Mouse (Mus musculus) regulatory T cell (primary cell): Measurements from ENCODE around the gene Stk36.

Source experiments
- in situ Hi-C: fragments of 300-600 bp; cut with MboI, MseI; formaldehyde crosslinking; loops from one replicate; pipeline ENCODE4 v1.15.1; 2025; ENCODE audit warnings: high pct_unique_total_duplicates

The Stk36 gene

DNA sequence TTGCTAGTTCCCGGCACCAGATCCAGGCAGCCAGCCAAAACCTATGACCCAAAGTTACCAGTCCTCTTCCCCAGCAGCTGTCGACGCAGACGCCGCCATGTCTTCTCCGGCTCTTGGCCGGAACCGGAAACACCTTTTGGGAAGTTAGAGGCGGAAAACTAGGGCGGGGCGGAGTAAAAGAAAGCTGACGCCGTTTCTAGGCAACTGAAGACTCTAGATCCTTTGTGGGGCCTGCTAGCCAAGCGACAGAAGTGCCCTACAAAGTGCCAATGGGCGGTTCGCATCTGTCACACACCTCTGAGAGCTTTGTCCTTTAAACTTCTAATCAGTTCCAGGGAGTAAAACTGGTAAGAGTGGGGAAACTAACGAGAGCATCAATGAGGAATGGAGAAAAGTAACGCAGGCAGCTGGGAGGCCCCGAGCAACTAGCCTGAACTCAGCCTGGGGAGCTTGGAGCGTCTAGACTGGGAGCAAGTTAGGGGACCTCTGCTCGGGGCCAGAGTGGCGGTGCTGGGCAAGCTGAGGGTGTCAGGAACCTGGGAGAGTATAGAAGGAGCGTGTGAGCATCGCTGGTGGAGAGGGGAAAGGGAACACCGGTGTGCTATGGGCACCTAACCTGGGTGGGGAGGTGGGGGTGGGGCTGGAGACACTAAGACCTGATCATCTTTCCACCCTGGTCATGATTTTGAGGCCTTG is at the start of gene Stk36, which contains the start of gene Rnf25:
Gene Stk36, plus strand, starts transcription at position 179 of the 696 bp plus-strand sequence.
Gene Rnf25, minus strand, starts transcription at position 131 of the 696 bp plus-strand sequence.
- in situ Hi-C loops: loop anchor here (5.0 kb wide), 1 partner anchor 61 kb away; the partner anchor contains the start of gene Ttll4

DNA sequence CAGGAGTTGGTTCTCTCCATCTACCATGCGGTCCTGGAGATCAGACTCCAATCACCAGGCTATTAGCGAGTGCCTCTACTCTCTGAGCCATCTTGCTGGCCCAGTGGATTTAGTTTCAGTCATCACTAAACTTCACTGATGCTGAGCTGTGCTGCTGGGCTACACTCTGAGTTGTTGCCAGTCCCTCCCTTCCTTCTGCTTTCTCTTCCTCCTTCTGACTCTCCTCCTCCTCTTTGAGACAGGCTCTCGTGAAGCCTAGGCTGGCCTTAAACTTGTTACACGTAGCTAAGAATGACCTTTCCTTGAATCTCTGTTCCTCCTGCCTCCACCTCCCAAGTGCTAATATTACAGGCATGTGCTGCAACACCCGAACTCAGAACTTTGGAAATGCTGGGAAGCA is 42.2 kb upstream of the Stk36 start:
- in situ Hi-C loops: loop anchor here (5.0 kb wide), 2 partner anchors 53 to 67 kb away; no protein-coding TSS in a partner anchor

DNA sequence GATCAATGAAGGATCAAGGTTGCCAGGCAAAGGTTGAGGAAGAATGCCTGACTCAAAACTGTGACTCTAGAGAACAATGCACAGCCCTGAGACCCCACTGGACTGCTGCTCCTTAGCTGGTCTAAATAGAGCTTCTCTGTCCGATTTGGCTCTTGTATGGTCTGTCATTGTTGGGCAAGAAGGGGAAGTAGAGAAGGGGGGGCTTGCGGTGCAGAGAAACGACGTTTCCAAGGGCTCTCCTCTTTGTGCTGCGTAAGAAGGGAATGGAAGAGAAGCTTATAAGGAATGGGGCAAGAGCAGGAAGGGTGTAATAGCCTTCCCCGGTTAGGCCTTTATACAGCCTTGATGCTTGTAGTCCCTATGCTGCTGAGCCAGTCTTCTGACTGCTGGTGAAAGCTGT is 35.4 kb upstream of the Stk36 start:
- in situ Hi-C loops: no loop called here

DNA sequence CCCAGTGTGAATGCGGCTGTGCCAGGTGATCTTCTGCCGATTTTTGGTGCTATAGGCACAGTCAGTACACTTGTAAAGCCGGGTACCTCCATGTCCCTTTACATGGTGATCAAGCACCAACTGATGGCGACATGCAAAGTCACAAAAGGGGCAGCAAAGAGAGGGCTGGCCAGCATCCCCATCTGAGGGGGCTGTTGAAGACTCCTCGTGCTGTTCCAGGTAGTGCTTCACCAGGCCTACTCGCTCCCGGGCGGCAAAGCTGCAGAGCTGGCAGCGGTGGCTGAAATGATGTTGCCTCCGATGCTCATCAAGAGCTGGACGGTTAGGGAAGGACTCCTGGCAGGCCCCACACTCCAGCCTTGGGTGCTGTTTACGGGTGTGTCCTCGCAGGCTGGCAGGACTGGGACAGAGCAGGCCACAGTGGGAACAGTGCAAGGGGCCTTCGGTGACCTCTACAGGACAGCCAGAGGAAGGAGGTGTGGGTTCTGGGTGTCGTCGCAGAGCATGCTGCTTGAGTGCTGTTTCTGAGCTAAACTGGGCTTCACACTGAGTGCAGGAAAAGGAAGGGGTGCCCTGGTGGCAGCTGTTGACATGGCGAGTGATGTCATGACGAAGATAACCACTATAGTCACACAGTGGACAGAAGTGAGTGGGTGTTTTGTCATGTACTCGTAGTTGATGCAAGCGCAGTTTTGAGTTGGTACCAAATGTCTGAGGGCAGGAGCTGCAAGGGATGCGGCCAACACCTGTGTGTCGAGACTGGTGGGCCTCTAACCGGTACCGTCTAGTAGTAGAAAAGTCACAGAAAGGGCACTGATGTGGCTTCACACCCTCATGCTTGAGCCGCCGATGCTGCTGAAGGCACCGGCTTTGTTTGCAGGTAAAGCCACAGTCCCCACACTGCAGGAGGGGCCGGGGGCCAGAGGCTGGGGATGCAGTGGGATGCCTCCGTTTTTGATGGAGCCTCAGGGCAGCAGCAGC is 31.2 kb upstream of the Stk36 start:
- in situ Hi-C loops: no loop called here

DNA sequence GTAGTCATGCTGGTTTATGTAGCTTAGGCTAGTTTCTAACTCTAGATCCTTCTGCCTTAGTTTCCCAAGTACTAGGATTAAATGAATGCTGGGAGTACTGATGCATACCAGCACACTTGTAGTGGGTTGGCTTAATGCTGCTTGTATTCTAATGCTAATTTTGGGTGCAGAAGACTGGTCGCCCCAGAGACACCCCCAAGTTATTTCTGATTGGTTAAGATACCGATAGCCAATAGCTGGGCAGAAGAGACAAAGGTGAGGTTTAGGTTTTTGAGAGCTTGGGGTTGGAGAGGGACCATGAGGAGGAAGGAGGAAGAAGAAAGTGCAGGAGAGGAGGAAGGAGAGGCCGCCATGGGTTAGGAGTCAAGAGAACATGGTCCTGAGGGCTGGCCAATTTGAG is 18.6 kb upstream of the Stk36 start:
- in situ Hi-C loops: no loop called here

DNA sequence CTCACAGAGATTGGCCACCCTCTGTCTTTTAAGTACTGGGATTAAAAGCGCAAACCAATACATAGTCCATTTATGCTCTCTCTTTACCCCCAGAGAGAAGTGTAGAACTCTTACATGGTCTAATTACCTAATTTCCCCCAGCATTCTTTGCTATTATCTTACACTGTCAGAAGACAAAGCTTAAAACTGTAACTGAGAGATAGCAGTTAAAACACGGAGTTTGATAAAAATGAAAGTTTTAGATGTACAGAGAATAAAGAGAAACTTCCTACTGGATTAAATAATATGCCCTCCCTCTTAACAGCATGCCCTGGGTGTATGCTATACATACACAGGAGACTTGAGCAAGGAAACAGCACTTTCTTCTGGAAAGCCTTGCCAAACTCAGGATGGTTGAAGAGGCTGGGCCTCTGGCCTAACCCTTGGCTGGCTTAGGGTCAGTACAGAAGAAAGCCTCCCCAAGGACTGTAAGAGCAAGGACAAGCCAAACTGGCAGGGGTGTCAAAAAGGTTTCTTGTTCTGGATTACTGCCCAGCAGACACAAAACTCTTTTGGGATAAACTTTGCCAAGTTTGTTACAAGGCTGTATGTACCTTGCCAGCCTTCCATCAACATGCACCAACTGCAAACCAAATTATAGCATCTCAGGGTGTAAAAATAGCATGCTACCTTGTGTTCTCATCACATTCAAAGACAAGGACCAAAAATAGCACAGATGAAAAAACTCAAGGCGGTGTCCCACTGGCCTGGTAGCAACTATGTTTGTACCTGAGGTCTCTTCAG is 16.4 kb upstream of the Stk36 start:
- in situ Hi-C loops: loop anchor here (5.0 kb wide), 1 partner anchor 732 kb away; the partner anchor contains the start of gene Dnpep

DNA sequence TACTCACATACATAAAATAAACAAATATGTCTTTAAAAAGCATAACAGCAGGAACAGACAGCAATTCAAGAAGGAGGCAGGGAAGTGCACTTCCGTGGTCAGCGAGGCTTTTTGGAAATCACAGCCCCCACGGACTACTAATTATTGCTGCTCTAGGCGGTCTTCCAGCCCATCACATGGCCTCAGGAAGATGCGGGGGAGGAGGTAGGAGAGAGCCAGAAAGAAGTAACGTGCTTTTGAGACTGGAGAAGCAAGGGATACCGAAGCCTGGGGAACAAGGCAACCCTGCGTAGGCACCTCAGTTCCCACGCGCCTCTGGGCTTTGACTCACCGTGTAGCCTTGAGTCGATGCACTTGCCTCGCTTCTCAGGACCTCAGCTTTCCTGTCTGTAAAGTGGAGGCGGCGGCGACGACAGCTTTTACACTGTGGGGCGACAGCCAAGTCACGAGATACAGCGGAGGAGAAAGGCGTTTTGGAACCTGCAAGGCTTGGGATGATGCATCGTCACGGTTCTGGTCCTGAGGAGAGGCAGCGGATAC is 13.9 kb upstream of the Stk36 start:
- in situ Hi-C loops: loop anchor here (5.0 kb wide), 1 partner anchor 730 kb away; the partner anchor contains the start of gene Dnpep

DNA sequence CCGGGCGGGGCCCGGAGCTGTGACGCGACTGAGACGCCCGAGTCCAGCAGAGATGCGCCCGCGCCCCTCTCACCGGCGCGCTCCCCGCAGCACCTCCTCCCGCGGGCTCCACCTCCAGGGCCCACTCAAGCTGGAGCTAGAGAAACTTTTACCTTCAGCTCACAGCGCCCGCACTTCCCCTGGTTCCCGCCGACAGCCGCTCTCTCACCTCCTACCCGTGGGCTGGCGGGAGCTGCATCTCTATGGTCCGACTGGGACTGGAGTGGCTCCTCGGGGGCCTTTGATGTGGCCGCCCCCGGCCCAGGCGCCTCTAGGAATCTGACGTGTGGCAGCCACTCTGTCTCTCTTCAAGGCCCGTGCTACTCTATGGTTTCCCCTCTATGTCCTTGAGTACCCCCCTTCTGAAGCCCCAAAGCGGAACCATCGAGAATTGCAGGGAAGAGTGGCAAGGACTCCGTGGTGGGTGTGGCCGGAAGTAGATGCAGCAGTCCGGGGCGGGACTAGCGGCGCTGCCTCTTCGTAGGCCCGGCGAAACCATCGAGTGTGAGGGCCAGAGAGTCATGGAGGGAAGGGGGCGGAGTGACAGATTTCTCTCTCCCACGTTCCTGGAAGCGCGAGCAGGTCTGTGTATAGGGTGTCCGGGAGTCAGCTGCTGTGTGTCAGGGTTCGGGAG is 13.3 kb upstream of the Stk36 start, which contains the start of the genes Zfp142 and Bcs1l:
Gene Zfp142, minus strand, starts transcription at position 474 of the 673 bp plus-strand sequence.
Gene Bcs1l, plus strand, starts transcription at position 517 of the 673 bp plus-strand sequence.
- in situ Hi-C loops: loop anchor here (5.0 kb wide), 1 partner anchor 729 kb away; the partner anchor contains the start of gene Dnpep

DNA sequence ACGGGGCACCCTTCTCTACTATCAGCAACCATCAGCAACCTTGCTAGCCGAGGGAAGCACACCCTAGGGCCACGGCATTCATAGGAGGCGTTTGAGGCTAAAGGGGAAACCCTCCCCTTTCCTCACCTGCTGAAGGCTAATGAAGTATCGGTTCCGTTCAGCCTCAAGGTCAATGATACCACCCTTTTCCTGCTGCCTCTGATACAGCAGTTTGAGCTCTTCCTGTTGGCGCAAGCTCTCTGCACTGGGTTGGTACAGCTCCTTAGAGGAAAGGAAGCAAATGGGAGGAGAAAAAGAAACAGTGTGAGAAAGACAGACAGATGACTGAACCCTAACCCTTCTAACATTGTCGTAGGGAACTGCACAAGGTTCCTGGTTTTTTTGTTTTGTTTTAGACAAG is 6.8 kb upstream of the Stk36 start:
- in situ Hi-C loops: loop anchor here (10.0 kb wide), 1 partner anchor 530 kb away; the partner anchor contains the start of gene Nhej1

DNA sequence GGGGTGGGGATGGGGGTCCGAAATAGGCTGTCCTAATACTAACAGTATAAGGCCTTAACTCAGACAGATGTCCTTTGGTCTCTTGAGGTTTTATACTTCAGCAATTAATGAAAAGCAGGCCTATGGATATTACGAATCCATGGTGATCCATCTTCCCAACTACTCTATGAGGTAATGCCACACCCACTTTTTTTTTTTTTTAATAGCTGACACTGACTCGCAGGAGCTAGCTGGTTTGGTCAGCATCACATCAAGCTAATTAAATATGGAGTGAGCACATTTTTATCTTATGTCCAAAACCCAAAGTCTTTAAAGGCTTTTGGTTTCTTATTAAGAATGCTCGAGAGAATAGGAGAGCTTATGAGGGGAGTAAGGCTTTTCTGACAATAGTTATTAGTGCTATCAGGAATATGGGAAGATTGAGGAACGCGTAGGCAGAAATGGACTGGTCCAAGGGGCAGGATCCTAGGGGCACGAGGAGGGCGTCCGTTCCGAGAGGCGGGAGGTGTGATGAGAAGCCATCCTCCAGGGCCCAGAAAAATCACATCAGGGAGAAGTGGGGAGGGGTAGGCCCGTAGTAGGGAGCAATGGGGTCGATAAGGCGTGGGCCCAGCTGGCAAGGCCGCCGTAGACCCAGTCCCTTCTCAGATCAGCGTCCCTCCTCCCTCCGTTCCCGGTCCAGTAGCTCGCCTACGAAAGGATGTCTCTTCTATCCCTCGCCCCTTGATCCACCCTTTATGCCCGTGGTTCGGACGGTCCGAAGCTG is 561 bp upstream of the Stk36 start:
- in situ Hi-C loops: loop anchor here (5.0 kb wide), 1 partner anchor 62 kb away; the partner anchor contains the start of gene Ttll4

DNA sequence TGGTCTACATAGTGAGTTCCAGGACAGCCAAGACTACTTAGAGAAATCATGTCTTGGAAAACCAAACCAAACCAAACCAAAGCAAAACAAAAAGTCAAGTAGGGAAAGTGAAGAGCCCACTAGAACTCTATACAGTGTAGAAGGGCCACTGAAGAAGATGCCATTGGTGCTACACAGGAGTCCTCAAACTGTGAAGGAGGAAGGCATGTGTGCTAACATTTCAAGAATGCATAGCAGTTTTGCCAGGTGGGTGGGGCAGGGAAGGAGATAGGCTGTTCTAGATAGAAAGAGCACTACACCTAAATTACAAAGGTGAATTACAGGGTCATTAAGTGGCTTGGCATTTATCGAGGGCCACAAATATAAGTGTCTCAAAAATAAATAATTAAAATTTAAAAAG is 22.9 kb downstream of the Stk36 start:
- in situ Hi-C loops: no loop called here

DNA sequence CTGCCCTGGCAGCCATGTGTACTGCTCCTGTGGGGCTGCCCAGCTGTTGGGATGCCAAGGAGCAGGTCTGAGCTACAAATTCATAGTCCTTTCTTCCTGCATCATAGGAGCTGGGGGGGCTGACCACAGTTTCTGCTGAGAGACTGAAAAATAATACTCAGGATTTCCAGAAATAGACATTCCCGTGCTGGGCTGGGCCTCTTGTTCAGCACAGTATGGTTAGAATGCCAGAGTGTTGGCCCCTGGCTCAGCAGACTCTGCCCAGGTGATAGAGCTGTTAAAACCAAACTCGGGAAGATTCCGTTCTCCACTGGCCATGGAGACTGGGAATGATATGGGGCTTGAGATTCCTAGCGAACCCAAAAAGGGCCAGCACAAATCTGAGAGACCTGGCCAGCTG is 24.8 kb downstream of the Stk36 start:
- in situ Hi-C loops: no loop called here

DNA sequence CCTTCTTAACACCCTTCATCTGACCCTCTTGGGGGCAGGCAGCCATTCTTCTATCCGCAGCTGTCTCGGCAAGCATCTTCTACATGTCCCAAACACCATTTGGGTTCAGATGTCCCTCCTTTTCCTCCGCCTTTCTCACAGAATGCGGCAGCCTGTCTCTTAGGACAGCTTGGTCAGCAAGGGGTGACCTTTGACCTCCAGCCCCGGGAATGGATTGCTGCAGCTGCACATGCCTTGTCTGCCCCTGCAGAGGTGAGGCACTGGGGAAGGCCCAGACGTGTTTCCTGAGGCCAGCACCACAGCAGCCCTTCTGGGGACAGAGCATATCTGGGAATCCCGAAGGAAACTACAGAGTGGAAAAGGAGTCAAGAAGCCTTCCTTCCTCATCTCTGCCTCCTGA is 26.8 kb downstream of the Stk36 start:
- in situ Hi-C loops: no loop called here

DNA sequence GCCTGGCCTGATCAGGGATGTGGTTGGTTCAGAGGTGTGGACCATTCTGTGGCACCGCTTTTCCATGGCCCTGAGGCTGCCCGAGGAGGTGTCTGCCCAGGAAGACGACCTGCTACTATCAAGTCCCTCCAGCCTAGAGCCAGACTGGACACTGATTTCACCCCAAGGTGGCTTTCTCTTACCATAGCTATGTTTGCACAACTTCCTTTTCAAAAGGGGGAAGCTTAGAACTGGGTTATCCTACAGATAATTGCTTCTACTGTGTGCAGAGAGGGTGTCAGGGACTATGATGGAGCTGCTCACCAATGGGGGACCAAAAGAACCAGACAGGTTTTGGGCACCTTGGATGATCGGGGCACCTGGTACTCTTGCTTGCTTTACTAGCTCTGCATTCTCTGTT is 31.5 kb downstream of the Stk36 start:
- in situ Hi-C loops: loop anchor here (5.0 kb wide), 2 partner anchors 50 to 80 kb away; partner anchors contain the start of gene Cyp27a1

DNA sequence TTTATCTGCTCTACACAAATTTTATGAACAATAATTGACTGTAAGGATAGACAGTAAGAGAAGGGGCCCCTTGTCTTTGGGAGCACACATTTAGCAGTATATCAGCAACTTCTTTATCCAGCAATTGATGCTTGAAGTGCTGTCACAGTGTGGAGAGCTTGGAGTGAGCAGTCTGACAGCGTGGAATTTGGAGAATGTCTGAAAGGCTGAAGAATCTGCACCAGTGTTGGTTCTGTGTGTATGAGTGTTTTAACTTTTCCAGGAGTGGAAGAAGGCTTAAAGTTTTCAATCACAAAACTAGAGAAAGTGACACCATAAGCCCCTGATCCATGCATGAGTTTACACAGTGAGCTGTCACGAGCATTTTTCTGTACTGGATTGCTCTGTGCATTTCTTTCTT is 42.3 kb downstream of the Stk36 start:
- in situ Hi-C loops: no loop called here

DNA sequence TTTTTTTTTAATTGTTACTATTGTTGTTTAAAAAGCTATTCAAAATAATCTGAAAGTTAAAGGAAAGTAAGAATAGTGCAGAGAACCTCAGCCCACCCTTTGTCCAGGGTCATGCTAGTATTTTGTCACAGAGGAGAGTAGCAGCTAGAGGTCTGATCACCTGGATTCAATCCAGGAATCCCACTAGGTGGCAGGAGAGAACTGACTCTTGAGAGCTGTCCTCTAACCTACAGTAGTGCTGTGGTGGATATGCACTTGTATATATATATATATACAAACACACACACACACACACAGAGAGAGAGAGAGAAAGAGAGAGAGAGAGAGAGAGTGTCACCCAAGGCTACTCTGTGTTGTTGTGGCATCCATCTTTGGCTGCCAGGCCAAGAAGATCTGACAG is 42.7 kb downstream of the Stk36 start:
- in situ Hi-C loops: no loop called here

DNA sequence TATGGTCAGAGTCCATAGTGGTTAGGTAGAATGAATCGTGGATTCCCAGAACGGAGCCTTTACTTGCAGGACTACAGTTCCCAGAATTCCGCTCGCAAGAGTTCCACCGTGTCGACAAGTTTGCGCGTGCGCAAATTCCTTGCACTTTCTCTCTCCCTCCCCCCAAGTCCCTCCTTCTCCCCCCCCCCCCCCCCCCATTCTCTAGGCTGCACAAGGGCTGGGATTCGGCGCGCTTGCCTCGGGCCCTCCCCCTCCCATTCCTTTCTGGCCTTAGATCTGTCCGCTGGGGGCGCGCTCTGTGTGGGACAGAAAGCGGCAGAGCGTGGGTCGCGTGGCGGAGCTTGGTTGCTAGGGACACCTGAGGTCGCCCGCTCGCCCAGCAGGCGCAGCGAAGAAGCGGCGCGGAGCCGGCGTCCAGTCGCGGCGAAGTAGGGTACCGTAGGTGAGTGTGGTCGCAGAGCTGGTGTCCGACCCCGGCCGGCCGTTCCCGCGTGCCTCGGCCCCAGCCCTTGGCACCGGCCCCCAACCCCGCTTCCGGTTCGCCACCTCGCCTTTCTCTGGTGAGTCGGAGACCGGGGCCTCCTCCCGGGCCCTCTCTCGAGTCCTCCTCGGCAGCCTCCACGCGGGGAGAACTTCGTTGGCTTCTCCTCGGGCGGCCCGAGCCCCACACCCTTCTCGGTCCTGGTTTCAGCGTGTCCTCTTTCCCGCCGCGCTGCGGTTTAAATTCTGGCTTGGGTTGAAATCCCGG is 60.4 kb downstream of the Stk36 start, which contains the start of gene Ttll4:
Gene Ttll4, plus strand, starts transcription at position 298 of the 748 bp plus-strand sequence.
- in situ Hi-C loops: loop anchor here (5.0 to 10.0 kb wide), 2 partner anchors 59 to 153 kb away; partner anchors contain the start of genes Rnf25 and Stk36

DNA sequence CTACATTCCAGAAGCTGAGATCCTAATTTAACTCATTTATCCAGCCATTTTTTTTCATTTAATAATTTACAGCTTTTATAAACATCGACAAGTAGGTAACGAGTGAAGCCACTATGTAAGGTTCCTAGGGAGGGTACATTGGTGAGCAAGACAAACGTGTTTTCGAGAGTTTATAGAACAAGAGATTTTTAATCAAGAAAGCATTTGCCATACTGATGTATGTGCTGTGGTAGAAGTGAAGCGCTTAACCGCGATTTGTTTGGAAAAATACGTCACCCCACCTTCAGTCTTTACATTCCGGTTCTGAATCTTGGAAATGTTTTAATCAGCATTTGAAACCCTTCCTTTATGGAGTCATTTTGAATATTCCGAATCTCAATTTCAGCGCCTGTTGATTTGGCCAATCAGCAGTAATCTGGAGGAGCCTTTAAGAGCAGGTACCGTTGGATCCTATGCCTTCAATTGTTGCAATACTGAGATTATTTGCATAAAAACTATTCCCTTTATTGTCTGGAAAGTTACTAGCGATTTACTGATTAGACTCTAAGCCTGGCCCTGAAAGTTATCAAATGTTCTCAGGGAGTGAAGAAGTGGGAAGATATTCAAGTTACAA is 61.1 kb downstream of the Stk36 start:
- in situ Hi-C loops: loop anchor here (5.0 to 10.0 kb wide), 2 partner anchors 60 to 152 kb away; partner anchors contain the start of genes Rnf25 and Stk36
